Mouse (Mus musculus) liver, adult 2 months (tissue): Measurements from ENCODE around the gene Utrn.
"Not testable (repeated sequence)": the region's sequence is repeated elsewhere in the genome, so short reads cannot be mapped to it uniquely, and the experiment has no call there.

Source experiments
- CTCF ChIP-seq: fragments of 200-500 bp; IDR thresholded peaks from 2 replicates; pipeline ENCODE4 v1.5.1; 2011; ENCODE audit warnings: low read depth, low read length, control low read depth
- POLR2A ChIP-seq: fragments of 200-500 bp; IDR thresholded peaks from 2 replicates; pipeline ENCODE4 v1.6.1; 2011; ENCODE audit warnings: low read length, control low read depth; ENCODE audit not compliant: insufficient read depth; ENCODE audit errors: extremely low read depth

DNA sequence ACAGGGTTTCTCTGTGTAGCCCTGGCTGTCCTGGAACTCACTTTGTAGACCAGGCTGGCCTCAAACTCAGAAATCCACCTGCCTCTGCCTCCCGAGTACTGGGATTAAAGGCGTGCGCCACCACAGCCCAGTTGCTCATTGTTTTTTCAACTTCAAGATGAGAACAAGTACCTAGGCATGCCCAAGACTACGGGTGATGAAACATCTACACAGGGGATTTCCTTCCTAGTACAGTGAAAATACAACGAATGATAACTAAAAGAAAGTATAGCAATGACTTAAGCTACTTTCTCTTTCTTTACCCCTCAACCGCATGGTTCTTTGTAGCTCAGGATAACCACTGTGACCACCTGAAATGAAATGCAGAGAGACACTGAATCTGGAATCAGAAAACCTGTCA lies 262.0 kb downstream of the Utrn start:
- not testable (repeated sequence) for TF ChIP-seq CTCF, POLR2A
